Mouse (Mus musculus) stomach, postnatal 0 days (tissue): ENCODE results near the gene Pmf1.

Experiments used
- CTCF ChIP-seq: IDR thresholded peaks from 2 replicates; pipeline ENCODE4 v1.5.1; 2016; ENCODE audit warnings: antibody characterized with exemption, low read depth, mild to moderate bottlenecking, moderate library complexity
- EP300 ChIP-seq: optimal IDR thresholded peaks from 2 replicates; pipeline ENCODE3; 2016; ENCODE audit warnings: antibody characterized with exemption

DNA sequence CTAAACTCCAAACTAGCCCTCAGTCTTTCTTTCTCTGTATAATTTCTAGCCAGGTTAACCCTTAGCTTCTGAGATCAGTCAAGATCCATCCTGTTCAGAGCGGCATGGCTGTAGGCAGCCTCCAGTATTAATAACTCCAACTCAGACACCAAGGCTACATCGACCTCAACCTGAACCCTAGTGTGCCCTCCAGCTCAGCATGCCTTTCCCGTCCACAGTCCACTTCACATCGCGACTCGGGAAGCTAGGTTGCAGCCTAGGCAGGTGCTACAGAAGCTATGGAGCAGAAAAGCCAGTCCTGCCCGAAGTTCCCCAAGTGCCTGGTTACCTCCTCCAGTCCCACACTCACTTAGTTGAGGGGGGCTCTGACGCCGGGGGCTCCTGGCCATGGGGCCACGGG, 27.3 kb upstream of the Pmf1 start:
- TF ChIP-seq CTCF: no peak
- no peak for TF ChIP-seq EP300
